Mouse (Mus musculus): ENCODE measurements around the gene Nectin4. TPM values are rescaled to one million over a fixed set of nuclear protein-coding genes. Genes with fewer than 3 reads are reported as not detected.

Gene Nectin4
- polyA plus RNA-seq, 1 experiment from 2014 or later = 2.3 TPM

GRCm38 (mm10) chr1:171413608-171414007, 43.7 kb downstream of the Nectin4 start:
- Histone ChIP-seq H3K27ac (no peak overlapping the region), H3K9ac (no peak overlapping the region), H3K27me3 (ENCODE audit: control insufficient read depth, insufficient read depth, low read length) (peaks cover 10% of the 10 kb centered on the region), H3K4me3 (replicated peaks; ENCODE audit: low read length) (no peak overlapping the region), H3K9me3 (ENCODE audit: control insufficient read depth, low read length) (no peaks in the 10 kb centered on the region), H3K36me3 (replicated peaks; ENCODE audit: control insufficient read depth, insufficient read depth) (peaks cover 35% of the 10 kb centered on the region), H3K4me1 (replicated peaks; ENCODE audit: control insufficient read depth, insufficient read depth, low read length) (peaks cover 12% of the 10 kb centered on the region), H3K4me2 (replicated peaks) (peak overlapping the region; percentile 51)
- DNase-seq (ENCODE audit: low spot score) = no peak
- ATAC-seq (ENCODE audit: low FRiP score) = no peak
- WGBS = 73% methylated on average over 8 of the region's 8 CpGs

GRCm38 (mm10) chr1:171418660-171419059, 48.8 kb downstream of the Nectin4 start, which contains the start of gene Tstd1:
TSS of gene Tstd1 (plus strand) at chr1:171418872.
- H3K27me3 ChIP-seq (ENCODE audit: control insufficient read depth, insufficient read depth, low read length) = no peaks in the 10 kb centered on the region
- peaks cover 64% of the 10 kb centered on the region for H3K36me3 ChIP-seq (replicated peaks; ENCODE audit: control insufficient read depth, insufficient read depth)
- 85% methylated on average over 5 of the region's 5 CpGs for WGBS
- H3K9ac ChIP-seq = no peak within 1 kb of the TSS
- no peak for ATAC-seq (ENCODE audit: low FRiP score)
- peak within 1 kb of the TSS; percentile 47; the same call in 1 of the 2 replicates for H3K27ac ChIP-seq
- H3K4me3 ChIP-seq (replicated peaks; ENCODE audit: low read length) = no peak within 1 kb of the TSS
- no peak for DNase-seq (ENCODE audit: low spot score)
- H3K9me3 ChIP-seq (ENCODE audit: control insufficient read depth, low read length) = no peaks in the 10 kb centered on the region
- H3K4me1 ChIP-seq (replicated peaks; ENCODE audit: control insufficient read depth, insufficient read depth, low read length) = peaks cover 2% of the 10 kb centered on the region
- H3K4me2 ChIP-seq (replicated peaks) = no peak within 1 kb of the TSS

- Histone ChIP-seq H3K4me3 (replicated peaks; ENCODE audit: low read length) (no peak overlapping the region), H3K27ac (peak overlapping the region; percentile 47; the same call in 1 of the 2 replicates), H3K4me2 (replicated peaks) (no peak overlapping the region), H3K27me3 (ENCODE audit: control insufficient read depth, insufficient read depth, low read length) (no peaks in the 10 kb centered on the region), H3K9me3 (ENCODE audit: control insufficient read depth, low read length) (no peaks in the 10 kb centered on the region), H3K36me3 (replicated peaks; ENCODE audit: control insufficient read depth, insufficient read depth) (peaks cover 64% of the 10 kb centered on the region), H3K9ac (no peak overlapping the region), H3K4me1 (replicated peaks; ENCODE audit: control insufficient read depth, insufficient read depth, low read length) (no peaks in the 10 kb centered on the region)
- peak; percentile 57 for ATAC-seq (ENCODE audit: low FRiP score)
- DNase-seq (ENCODE audit: low spot score) = no peak
- 28% methylated on average over 12 of the region's 12 CpGs for WGBS
Observed at GRCm38 (mm10) chr1:171419291-171419882, 49.5 kb downstream of the Nectin4 start.

DNA sequence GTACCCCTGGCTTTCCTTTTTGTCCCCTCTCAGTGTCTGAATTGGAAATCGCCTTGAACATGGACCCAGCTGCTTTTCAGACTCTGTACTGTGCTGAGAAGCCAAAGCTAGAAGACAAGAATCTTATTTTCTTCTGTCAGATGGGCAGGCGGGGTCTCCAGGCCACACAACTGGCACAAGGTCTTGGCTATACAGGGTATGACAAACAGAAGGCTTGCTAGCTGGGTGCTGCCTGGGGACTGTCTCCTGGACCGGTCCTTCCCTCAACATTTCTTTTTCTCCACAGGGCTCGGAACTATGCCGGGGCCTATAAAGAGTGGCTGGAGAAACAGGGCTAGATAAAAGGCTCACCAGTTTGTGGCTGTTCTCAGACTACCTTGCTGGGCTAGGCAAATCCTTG, 50.0 kb downstream of the Nectin4 start:
- no peak overlapping the region for H3K4me2 ChIP-seq (replicated peaks)
- no peaks in the 10 kb centered on the region for H3K9me3 ChIP-seq (ENCODE audit: control insufficient read depth, low read length)
- no peaks in the 10 kb centered on the region for H3K27me3 ChIP-seq (ENCODE audit: control insufficient read depth, insufficient read depth, low read length)
- no peaks in the 10 kb centered on the region for H3K4me1 ChIP-seq (replicated peaks; ENCODE audit: control insufficient read depth, insufficient read depth, low read length)
- peaks cover 64% of the 10 kb centered on the region for H3K36me3 ChIP-seq (replicated peaks; ENCODE audit: control insufficient read depth, insufficient read depth)
- DNase-seq (ENCODE audit: low spot score) (no peak), ATAC-seq (ENCODE audit: low FRiP score) (peak; percentile 26; the same call in 1 of the 2 replicates)
- H3K27ac ChIP-seq = peak overlapping the region; percentile 47
- no peak overlapping the region for H3K4me3 ChIP-seq (replicated peaks; ENCODE audit: low read length)
- 63% methylated on average over 5 of the region's 5 CpGs for WGBS
- no peak overlapping the region for H3K9ac ChIP-seq

DNA sequence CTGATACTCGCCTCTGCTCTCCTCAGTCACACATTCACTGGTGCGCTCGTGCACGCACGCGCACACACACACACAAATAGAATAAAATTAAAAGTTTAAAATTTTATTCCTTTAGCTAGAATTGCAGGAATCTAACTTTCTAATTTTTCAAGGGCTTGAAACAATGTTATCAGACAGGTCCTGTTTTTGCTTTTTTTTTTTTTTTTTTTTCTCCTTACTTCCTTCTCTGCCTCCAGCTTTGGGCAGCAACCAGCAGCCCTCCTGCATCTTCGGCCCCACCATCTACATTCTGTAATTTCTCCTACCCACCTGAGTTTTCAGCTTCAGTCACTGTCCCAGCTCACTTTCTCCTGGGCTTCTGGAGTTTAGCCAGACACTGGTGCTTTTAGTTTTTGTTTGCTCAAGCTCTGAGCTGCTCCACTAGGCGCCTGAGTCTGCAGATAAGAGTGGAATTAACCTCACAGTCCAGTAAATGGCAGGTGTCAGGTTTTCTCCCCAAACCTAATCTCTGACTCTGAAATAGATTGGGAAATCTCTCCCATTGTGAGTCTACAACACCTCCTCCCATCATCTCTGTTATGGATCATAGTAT, 52.7 kb downstream of the Nectin4 start:
- Histone ChIP-seq H3K9ac (no peak overlapping the region), H3K9me3 (ENCODE audit: control insufficient read depth, low read length) (no peaks in the 10 kb centered on the region), H3K27ac (no peak overlapping the region), H3K4me2 (replicated peaks) (no peak overlapping the region), H3K4me1 (replicated peaks; ENCODE audit: control insufficient read depth, insufficient read depth, low read length) (no peaks in the 10 kb centered on the region), H3K4me3 (replicated peaks; ENCODE audit: low read length) (no peak overlapping the region), H3K27me3 (ENCODE audit: control insufficient read depth, insufficient read depth, low read length) (no peaks in the 10 kb centered on the region), H3K36me3 (replicated peaks; ENCODE audit: control insufficient read depth, insufficient read depth) (peaks cover 39% of the 10 kb centered on the region)
- ATAC-seq (ENCODE audit: low FRiP score) (no peak), DNase-seq (ENCODE audit: low spot score) (no peak)
- 90% methylated on average over 8 of the region's 8 CpGs for WGBS

DNA sequence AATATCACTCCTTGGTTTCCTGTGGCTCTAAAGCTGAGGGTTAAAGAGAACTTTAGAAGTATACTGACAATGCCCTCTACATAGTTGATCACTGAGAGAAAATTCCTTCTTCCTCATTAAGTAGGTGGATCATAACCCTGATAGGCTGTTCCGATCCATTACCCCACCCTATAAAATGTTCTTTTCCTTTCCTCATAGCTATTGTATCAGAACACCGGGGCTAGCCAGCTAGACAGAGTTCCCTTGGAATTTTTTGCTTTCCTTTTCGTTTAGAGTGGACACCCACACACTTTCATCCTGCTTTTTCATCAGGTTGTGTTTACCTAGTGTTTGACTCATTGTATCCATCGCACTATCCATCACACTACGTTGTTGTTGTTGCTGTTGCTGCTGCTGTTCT, 54.7 kb downstream of the Nectin4 start:
- Histone ChIP-seq H3K27ac (no peak overlapping the region), H3K27me3 (ENCODE audit: control insufficient read depth, insufficient read depth, low read length) (no peaks in the 10 kb centered on the region), H3K4me1 (replicated peaks; ENCODE audit: control insufficient read depth, insufficient read depth, low read length) (no peaks in the 10 kb centered on the region), H3K36me3 (replicated peaks; ENCODE audit: control insufficient read depth, insufficient read depth) (peaks cover 19% of the 10 kb centered on the region), H3K4me2 (replicated peaks) (no peak overlapping the region), H3K9me3 (ENCODE audit: control insufficient read depth, low read length) (no peaks in the 10 kb centered on the region), H3K4me3 (replicated peaks; ENCODE audit: low read length) (no peak overlapping the region), H3K9ac (no peak overlapping the region)
- 79% methylated on average over 5 of the region's 5 CpGs for WGBS
- no peak for DNase-seq (ENCODE audit: low spot score)
- no peak for ATAC-seq (ENCODE audit: low FRiP score)

- Histone ChIP-seq H3K9ac (no peak overlapping the region), H3K4me1 (replicated peaks; ENCODE audit: control insufficient read depth, insufficient read depth, low read length) (no peaks in the 10 kb centered on the region), H3K9me3 (ENCODE audit: control insufficient read depth, low read length) (no peaks in the 10 kb centered on the region), H3K27me3 (ENCODE audit: control insufficient read depth, insufficient read depth, low read length) (no peaks in the 10 kb centered on the region), H3K27ac (no peak overlapping the region), H3K36me3 (replicated peaks; ENCODE audit: control insufficient read depth, insufficient read depth) (peaks cover 14% of the 10 kb centered on the region), H3K4me3 (replicated peaks; ENCODE audit: low read length) (no peak overlapping the region), H3K4me2 (replicated peaks) (no peak overlapping the region)
- no peak for DNase-seq (ENCODE audit: low spot score)
- ATAC-seq (ENCODE audit: low FRiP score) = no peak
- 85% methylated on average over 4 of the region's 4 CpGs for WGBS
Observed at GRCm38 (mm10) chr1:171425126-171425525, 55.2 kb downstream of the Nectin4 start.

GRCm38 (mm10) chr1:171432158-171432557, 62.3 kb downstream of the Nectin4 start:
- no peak overlapping the region for H3K9ac ChIP-seq
- H3K36me3 ChIP-seq (replicated peaks; ENCODE audit: control insufficient read depth, insufficient read depth) = no peaks in the 10 kb centered on the region
- 88% methylated on average over 5 of the region's 5 CpGs for WGBS
- no peak overlapping the region for H3K4me2 ChIP-seq (replicated peaks)
- no peak overlapping the region for H3K4me3 ChIP-seq (replicated peaks; ENCODE audit: low read length)
- no peaks in the 10 kb centered on the region for H3K9me3 ChIP-seq (ENCODE audit: control insufficient read depth, low read length)
- DNase-seq (ENCODE audit: low spot score) = no peak
- no peak for ATAC-seq (ENCODE audit: low FRiP score)
- H3K27me3 ChIP-seq (ENCODE audit: control insufficient read depth, insufficient read depth, low read length) = peaks cover 13% of the 10 kb centered on the region
- peaks cover 1% of the 10 kb centered on the region; the same call in 1 of the 2 replicates for H3K4me1 ChIP-seq (replicated peaks; ENCODE audit: control insufficient read depth, insufficient read depth, low read length)
- no peak overlapping the region for H3K27ac ChIP-seq

DNA sequence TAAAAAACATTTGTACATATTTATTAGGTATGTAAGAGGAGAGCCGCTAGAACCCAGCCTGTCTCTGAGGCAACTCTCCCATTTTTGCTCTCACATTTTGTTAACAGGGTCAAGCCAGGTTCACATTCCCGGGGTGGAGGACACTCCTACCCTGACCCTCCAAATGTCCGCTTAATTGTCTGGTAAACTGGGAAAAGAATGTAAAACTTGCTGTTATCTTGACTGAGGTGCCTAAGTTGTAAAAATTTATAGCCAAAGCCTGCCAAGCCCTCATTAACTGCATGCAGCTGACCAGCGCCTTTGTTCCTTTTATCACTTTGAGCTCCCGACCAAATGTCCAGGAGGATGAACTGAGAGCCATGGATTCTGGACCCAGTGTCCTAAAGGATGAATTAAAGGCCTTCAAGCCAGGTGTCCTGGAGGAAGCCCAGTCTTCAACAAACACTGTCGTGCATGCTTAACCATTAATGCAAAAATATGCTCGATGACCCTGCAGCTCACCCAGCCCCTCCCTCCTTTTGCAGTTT, 65.5 kb downstream of the Nectin4 start:
- Histone ChIP-seq H3K27me3 (ENCODE audit: control insufficient read depth, insufficient read depth, low read length) (peaks cover 41% of the 10 kb centered on the region), H3K4me2 (replicated peaks) (no peak overlapping the region), H3K4me3 (replicated peaks; ENCODE audit: low read length) (no peak overlapping the region), H3K27ac (no peak overlapping the region), H3K36me3 (replicated peaks; ENCODE audit: control insufficient read depth, insufficient read depth) (no peaks in the 10 kb centered on the region), H3K9ac (no peak overlapping the region), H3K4me1 (replicated peaks; ENCODE audit: control insufficient read depth, insufficient read depth, low read length) (peaks cover 5% of the 10 kb centered on the region; the same call in 1 of the 2 replicates), H3K9me3 (ENCODE audit: control insufficient read depth, low read length) (no peaks in the 10 kb centered on the region)
- DNase-seq (ENCODE audit: low spot score) (no peak), ATAC-seq (ENCODE audit: low FRiP score) (no peak)
- WGBS = 52% methylated on average over 7 of the region's 7 CpGs
